Mouse (Mus musculus) midbrain, embryonic 11.5 days (tissue): Measurements from ENCODE around the gene Zfp442. TPM values are rescaled to one million over a fixed set of nuclear protein-coding genes. Genes with fewer than 3 reads are reported as not detected.
"Not testable (repeated sequence)": the region's sequence is repeated elsewhere in the genome, so short reads cannot be mapped to it uniquely, and the experiment has no call there.

Experiments used
- ATAC-seq: fragments of 200-750 bp; cut with Nextera tagmentation; 2 replicates; pipeline ENCODE4 v1.8.0; 2017; ENCODE audit warnings: moderate TSS enrichment, moderate library complexity; ENCODE audit not compliant: low FRiP score
- DNase-seq: peaks from one replicate; pipeline ENCODE4 v3.0.0; 2015; ENCODE audit warnings: low spot score; ENCODE audit errors: missing footprints
- H3K27ac ChIP-seq: fragments of 300-500 bp; sonication (generic); 2 replicates; pipeline ENCODE4 v1.5.1; 2014; ENCODE audit warnings: low read depth, low read length
- H3K27me3 ChIP-seq: fragments of 300-500 bp; sonication (generic); 2 replicates; pipeline ENCODE4 v1.6.1; 2014; ENCODE audit warnings: mild to moderate bottlenecking, low read length, moderate library complexity, mixed read lengths; ENCODE audit not compliant: control insufficient read depth, insufficient read depth
- H3K36me3 ChIP-seq: fragments of 300-500 bp; sonication (generic); 2 replicates; pipeline ENCODE4 v1.6.1; 2014; ENCODE audit warnings: mild to moderate bottlenecking, low read length, moderate library complexity, mixed read lengths; ENCODE audit not compliant: control insufficient read depth, insufficient read depth
- H3K4me1 ChIP-seq: fragments of 300-500 bp; sonication (generic); 2 replicates; pipeline ENCODE4 v1.6.1; 2014; ENCODE audit warnings: low read length; ENCODE audit not compliant: control insufficient read depth, insufficient read depth
- H3K4me2 ChIP-seq: fragments of 300-500 bp; sonication (generic); 2 replicates; pipeline ENCODE4 v1.6.1; 2014; ENCODE audit warnings: mild to moderate bottlenecking, moderate library complexity
- H3K4me3 ChIP-seq: fragments of 300-500 bp; sonication (generic); 2 replicates; pipeline ENCODE4 v1.5.1; 2014; ENCODE audit warnings: low read depth, low read length
- H3K9ac ChIP-seq: fragments of 300-500 bp; sonication (generic); 2 replicates; pipeline ENCODE4 v1.6.1; 2014; ENCODE audit warnings: low read length
- H3K9me3 ChIP-seq: fragments of 300-500 bp; sonication (generic); 2 replicates; pipeline ENCODE4 v1.6.1; 2016; ENCODE audit warnings: low read length; ENCODE audit not compliant: control insufficient read depth
- WGBS: fragments of 180-500 bp; shearing (Covaris S2); extraction: QIAGEN DNeasy Blood & Tissue Kit; methylation state at CpG from one replicate; pipeline ENCODE4 v1.1.7; 2014; 5-methylcytosine and 5-hydroxymethylcytosine counted together
- polyA plus RNA-seq: library from polyadenylated mRNA; unstranded; fragments of >200 nt; fragmentation: Nextera tagmentation; extraction: Ambion mirVana; gene quantifications from 2 replicates; pipeline ENCODE4 v1.2.1, GENCODE M21; 2014

The Zfp442 gene
- polyA plus RNA-seq, 1 experiment from 2014 or later = 7.8 TPM

DNA sequence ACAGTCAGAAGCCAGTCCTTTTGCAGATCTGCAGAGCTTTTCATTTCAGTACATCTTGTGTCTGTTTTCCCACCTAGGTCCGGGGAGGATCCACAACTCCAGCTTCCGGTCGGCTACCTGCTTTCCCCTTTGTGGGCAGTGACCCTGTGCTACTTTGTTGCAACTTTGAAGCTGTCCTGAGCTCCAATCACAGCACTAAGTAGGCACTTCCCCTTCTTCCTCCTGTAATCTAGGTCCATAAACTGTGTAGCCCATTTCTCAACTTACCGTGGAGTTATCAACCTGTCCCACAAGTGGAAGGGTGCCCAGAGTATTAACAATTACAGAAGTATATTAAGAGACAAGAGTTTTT is 88.4 kb downstream of the Zfp442 start:
- ATAC-seq (peak; percentile 71), DNase-seq (peak; percentile 95)
- H3K27me3 ChIP-seq = no peaks in the 10 kb centered on the region
- no peaks in the 10 kb centered on the region for H3K4me1 ChIP-seq
- peak overlapping the region; percentile 77; the same call in 1 of the 2 replicates for H3K9ac ChIP-seq
- peak overlapping the region; percentile 53 for H3K4me3 ChIP-seq
- peak overlapping the region; percentile 40 for H3K4me2 ChIP-seq
- no peak overlapping the region for H3K27ac ChIP-seq
- no peaks in the 10 kb centered on the region for H3K36me3 ChIP-seq
- WGBS = 12% methylated on average over 4 of the region's 4 CpGs
- H3K9me3 ChIP-seq = no peaks in the 10 kb centered on the region

GRCm38 (mm10) chr2:150362113-150362877 is 89.0 kb downstream of the Zfp442 start, which contains the start of gene 3300002I08Rik:
Gene 3300002I08Rik, minus strand, starts transcription at chr2:150362765.
- H3K9me3 ChIP-seq, H3K4me1 ChIP-seq, H3K36me3 ChIP-seq, H3K27me3 ChIP-seq: not testable (repeated sequence)
- Histone ChIP-seq H3K4me3 (peak within 1 kb of the TSS; percentile 53), H3K4me2 (peak within 1 kb of the TSS; percentile 40), H3K27ac (peak within 1 kb of the TSS; percentile 47; the same call in 1 of the 2 replicates), H3K9ac (peak within 1 kb of the TSS; percentile 77)
- DNase-seq = peak; percentile 95
- WGBS = 3% methylated on average over 16 of the region's 17 CpGs
- ATAC-seq = peak; percentile 100

Other genes starting within 250 kb of the Zfp442 start
- gene Zfp937, start 233.4 kb downstream of the Zfp442 start, polyA plus RNA-seq = 9.7 and 10.9 TPM in 2 replicates
- 2.2 and 2.8 TPM in 2 replicates for gene Gm21994, start 195.9 kb downstream of the Zfp442 start, polyA plus RNA-seq
- gene Gm14124, start 194.0 kb downstream of the Zfp442 start, polyA plus RNA-seq = not detected in 2 replicates
- 1.2 TPM in 2 replicates for gene Gm10130, start 127.8 kb downstream of the Zfp442 start, polyA plus RNA-seq
- 10.1 and 10.8 TPM in 2 replicates for gene 3300002I08Rik, start 88.7 kb downstream of the Zfp442 start, polyA plus RNA-seq
- gene Zfp345, start 33.6 kb upstream of the Zfp442 start, polyA plus RNA-seq = 0.06 and 0.08 TPM in 2 replicates
- gene Cst7, start 118.9 kb upstream of the Zfp442 start, polyA plus RNA-seq = 0.23 and 0.33 TPM in 2 replicates
- 36.9 and 37.7 TPM in 2 replicates for gene Apmap, start 157.1 kb upstream of the Zfp442 start, polyA plus RNA-seq
- 20.5 and 21.5 TPM in 2 replicates for gene Acss1, start 217.0 kb upstream of the Zfp442 start, polyA plus RNA-seq
- gene Vsx1, start 237.9 kb upstream of the Zfp442 start, polyA plus RNA-seq = 0.31 and 0.33 TPM in 2 replicates